Mouse (Mus musculus) heart, postnatal 0 days (tissue): ENCODE measurements around the gene Tcl1b5. TPM values are rescaled to one million over a fixed set of nuclear protein-coding genes. Genes with fewer than 3 reads are reported as not detected.

ENCODE experiments used
- ATAC-seq: fragments of 200-750 bp; cut with Nextera tagmentation; 2 replicates; pipeline ENCODE4 v1.8.0; 2017; ENCODE audit warnings: low read depth, moderate number of reproducible peaks, moderate library complexity; ENCODE audit not compliant: insufficient read depth
- DNase-seq: peaks from one replicate; pipeline ENCODE4 v3.0.0-alpha.2; 2016; ENCODE audit warnings: low spot score
- H3K27ac ChIP-seq: fragments of 300-500 bp; sonication (generic); 2 replicates; pipeline ENCODE4 v1.5.1; 2014; ENCODE audit warnings: low read depth, mild to moderate bottlenecking
- H3K27me3 ChIP-seq: fragments of 300-500 bp; sonication (generic); 2 replicates; pipeline ENCODE4 v1.6.1; 2014; ENCODE audit warnings: low read length, mixed read lengths; ENCODE audit not compliant: control insufficient read depth, insufficient read depth
- H3K36me3 ChIP-seq: fragments of 300-500 bp; sonication (generic); replicated peaks from 2 replicates; pipeline ENCODE4 v1.6.1; 2014; ENCODE audit warnings: low read length, mixed read lengths; ENCODE audit not compliant: control insufficient read depth, insufficient read depth
- H3K4me1 ChIP-seq: fragments of 300-500 bp; sonication (generic); 2 replicates; pipeline ENCODE4 v1.6.1; 2014; ENCODE audit warnings: antibody characterized with exemption; ENCODE audit not compliant: control insufficient read depth, insufficient read depth
- H3K4me2 ChIP-seq: fragments of 300-500 bp; sonication (generic); 2 replicates; pipeline ENCODE4 v1.6.1; 2014; ENCODE audit warnings: low read depth, mild to moderate bottlenecking, low read length, moderate library complexity
- H3K4me3 ChIP-seq: fragments of 300-500 bp; sonication (generic); 2 replicates; pipeline ENCODE4 v1.5.1; 2014; ENCODE audit warnings: low read depth, low read length
- H3K9ac ChIP-seq: fragments of 300-500 bp; sonication (generic); replicated peaks from 2 replicates; pipeline ENCODE4 v1.6.1; 2014; ENCODE audit warnings: low read depth, low read length, mixed read lengths
- H3K9me3 ChIP-seq: fragments of 300-500 bp; sonication (generic); replicated peaks from 2 replicates; pipeline ENCODE4 v1.6.1; 2016; ENCODE audit warnings: low read length; ENCODE audit not compliant: control insufficient read depth
- CTCF ChIP-seq: IDR thresholded peaks from 2 replicates; pipeline ENCODE4 v1.5.1; 2016; ENCODE audit warnings: antibody characterized with exemption, control low read depth, low read depth
- EP300 ChIP-seq: IDR thresholded peaks from 2 replicates; pipeline ENCODE4 v1.6.1; 2016; ENCODE audit warnings: antibody characterized with exemption, low read depth
- WGBS: fragments of 180-500 bp; shearing (Covaris S2); extraction: QIAGEN DNeasy Blood & Tissue Kit; methylation state at CpG from one replicate; pipeline ENCODE4 v1.1.7; 2014; 5-methylcytosine and 5-hydroxymethylcytosine counted together
- polyA plus RNA-seq: library from polyadenylated mRNA; unstranded; fragments of >200 nt; fragmentation: Nextera tagmentation; extraction: Ambion mirVana; gene quantifications from 2 replicates; pipeline ENCODE4 v1.2.1, GENCODE M21; 2015
- total RNA-seq: library from RNA; depleted of rRNA; stranded (reverse); fragments of >200 nt; gene quantifications from 2 replicates; pipeline ENCODE4 v1.2.3, GENCODE M21; 2014; ENCODE audit warnings: low replicate concordance; rRNA removed

Gene Tcl1b5
- total and polyA plus RNA-seq, 2 experiments from 2014 or later = not detected

- H3K4me1 ChIP-seq = no peaks in the 10 kb centered on the region
- H3K4me2 ChIP-seq = no peak overlapping the region
- no peaks in the 10 kb centered on the region for H3K9me3 ChIP-seq
- DNase-seq (no peak), ATAC-seq (no peak)
- no peak overlapping the region for H3K9ac ChIP-seq
- H3K4me3 ChIP-seq = no peak overlapping the region
- WGBS = 55% methylated on average over 16 of the region's 16 CpGs
- H3K27ac ChIP-seq = no peak overlapping the region
- H3K36me3 ChIP-seq = no peaks in the 10 kb centered on the region
- H3K27me3 ChIP-seq = no peaks in the 10 kb centered on the region
- TF ChIP-seq EP300 = no peak
- TF ChIP-seq CTCF = no peak
These were observed 48.6 kb downstream of the Tcl1b5 start for GRCm38 (mm10) chr12:105224621-105225320.

Other genes with a start within 250 kb of the Tcl1b5 start
- 5.0 TPM in 2 replicates for gene Syne3, start 166.5 kb upstream of the Tcl1b5 start, total RNA-seq
- 1.8 TPM in 2 replicates for gene Syne3, start 166.5 kb upstream of the Tcl1b5 start, polyA plus RNA-seq
- gene Glrx5, start 143.7 kb upstream of the Tcl1b5 start, total RNA-seq = 44.7 and 87.7 TPM in 2 replicates
- 210 and 217 TPM in 2 replicates for gene Glrx5, start 143.7 kb upstream of the Tcl1b5 start, polyA plus RNA-seq
- not detected in 2 replicates for gene Tcl1b2, start 30.3 kb upstream of the Tcl1b5 start, total RNA-seq
- not detected in 2 replicates for gene Tcl1b2, start 30.3 kb upstream of the Tcl1b5 start, polyA plus RNA-seq
- not detected in 2 replicates for gene Tcl1b1, start 16.7 kb upstream of the Tcl1b5 start, total RNA-seq
- gene Tcl1b1, start 16.7 kb upstream of the Tcl1b5 start, polyA plus RNA-seq = not detected in 2 replicates
- gene Tcl1b3, start 14.7 kb downstream of the Tcl1b5 start, total RNA-seq = not detected in 2 replicates
- not detected in 2 replicates for gene Tcl1b3, start 14.7 kb downstream of the Tcl1b5 start, polyA plus RNA-seq
- not detected in 2 replicates for gene Tcl1b4, start 25.6 kb downstream of the Tcl1b5 start, total RNA-seq
- not detected in 2 replicates for gene Tcl1b4, start 25.6 kb downstream of the Tcl1b5 start, polyA plus RNA-seq
- not detected in 2 replicates for gene Tcl1, start 46.4 kb downstream of the Tcl1b5 start, total RNA-seq
- gene Tcl1, start 46.4 kb downstream of the Tcl1b5 start, polyA plus RNA-seq = not detected in 2 replicates
- gene Tunar, start 157.5 kb downstream of the Tcl1b5 start, total RNA-seq = not detected in 2 replicates
- not detected in 2 replicates for gene Tunar, start 157.5 kb downstream of the Tcl1b5 start, polyA plus RNA-seq